Mouse (Mus musculus): ENCODE results near the gene Smagp.
"Not testable (repeated sequence)": the region's sequence is repeated elsewhere in the genome, so short reads cannot be mapped to it uniquely, and the experiment has no call there.

Gene Smagp

DNA sequence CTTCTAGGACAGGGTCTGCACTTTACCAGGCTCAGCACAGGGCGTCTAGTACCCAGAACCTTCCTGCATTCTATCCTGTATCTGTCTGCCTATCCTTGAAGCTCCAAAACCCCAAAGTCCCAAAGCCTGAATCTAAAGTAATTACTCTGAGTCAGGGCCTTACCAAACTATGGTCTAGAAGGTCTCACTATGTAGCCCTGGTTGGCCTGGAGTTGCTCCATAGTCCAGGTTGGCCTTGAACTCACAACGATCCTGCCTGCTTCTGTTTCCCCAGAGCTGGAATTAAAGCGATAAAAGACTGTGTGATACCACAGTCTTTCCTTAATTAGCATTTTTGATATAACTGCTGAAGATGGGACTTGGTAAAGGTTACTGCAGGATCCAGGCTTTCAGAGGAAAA, 12.3 kb downstream of the Smagp start:
- DNase-seq = no peak

DNA sequence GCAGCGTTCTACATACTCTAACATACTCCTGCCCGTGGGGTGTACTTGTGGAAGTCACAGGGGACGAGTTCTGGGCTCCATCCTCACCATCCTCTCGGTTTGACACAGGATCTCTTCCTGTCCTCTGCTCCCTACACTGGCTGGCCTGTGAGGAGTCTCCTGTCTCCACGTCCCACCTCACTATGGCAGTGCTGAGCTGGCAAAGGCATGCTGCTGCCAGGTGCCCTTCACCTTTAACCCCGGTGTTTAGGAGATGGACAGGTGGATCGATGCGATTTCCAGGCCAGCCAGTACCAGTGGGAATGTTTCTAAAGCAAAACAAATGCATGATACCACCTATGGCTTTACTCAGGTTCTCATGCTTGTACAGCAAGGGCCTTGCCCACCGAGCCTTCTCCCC, 13.0 kb downstream of the Smagp start:
- no peak for DNase-seq

DNA sequence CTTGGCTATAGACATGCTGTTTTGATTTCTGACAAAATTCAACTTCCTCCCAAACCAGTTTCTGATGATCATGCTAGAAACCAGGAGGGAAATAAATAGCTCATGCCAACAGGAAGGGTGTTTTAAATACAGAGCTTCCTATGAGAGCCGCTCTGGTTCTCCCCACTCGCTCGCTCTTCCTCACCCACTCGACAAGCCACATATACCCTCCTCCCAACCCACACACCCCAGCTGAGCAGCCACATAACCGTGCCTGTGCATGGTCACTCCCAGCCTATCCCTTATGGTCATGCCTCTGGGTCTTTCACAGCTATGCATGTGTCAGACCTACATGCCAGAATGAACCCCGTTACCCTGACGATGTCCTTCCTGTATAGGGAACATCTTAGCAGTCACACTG, 14.6 kb downstream of the Smagp start:
- no peak for DNase-seq

DNA sequence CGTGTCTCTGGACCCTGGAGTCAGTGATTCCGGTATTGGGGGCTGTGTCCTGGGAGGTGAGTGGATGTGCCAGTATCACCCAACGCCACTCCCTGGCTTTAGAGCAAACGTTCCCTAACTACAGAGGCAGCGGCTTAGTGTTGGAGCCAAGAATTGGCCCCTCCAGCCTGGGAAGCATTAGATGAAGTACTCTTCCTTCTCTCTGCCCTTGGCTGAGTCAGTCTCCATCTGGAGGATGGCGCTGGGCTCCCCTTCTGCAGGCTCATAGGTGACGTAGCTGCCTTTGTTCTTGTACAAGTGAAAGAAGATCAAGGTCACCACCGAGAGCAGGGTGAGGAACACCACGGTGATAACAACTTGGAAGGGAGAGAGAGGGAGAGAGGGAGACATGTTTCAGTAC, 15.1 kb downstream of the Smagp start:
- not testable (repeated sequence) for DNase-seq

DNA sequence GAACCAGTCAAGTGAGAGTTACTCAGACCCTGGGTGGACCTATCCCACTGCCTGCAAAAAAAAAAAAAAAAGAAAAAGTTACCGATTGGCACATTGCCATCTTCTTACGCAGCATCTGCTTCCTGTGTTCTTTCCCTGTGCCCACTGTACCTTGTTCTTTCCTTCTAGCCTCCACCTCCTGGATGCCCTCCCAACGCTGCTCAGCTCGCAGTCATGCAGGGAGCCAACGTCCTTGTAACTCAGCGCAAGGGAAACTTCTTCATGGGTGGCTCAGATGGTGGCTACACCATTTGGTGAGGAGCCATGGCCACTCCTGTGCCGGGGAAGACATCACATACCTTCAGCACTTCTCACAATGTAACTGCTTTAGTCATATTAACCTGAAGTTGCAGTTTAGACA, 17.5 kb downstream of the Smagp start:
- no peak for DNase-seq

DNA sequence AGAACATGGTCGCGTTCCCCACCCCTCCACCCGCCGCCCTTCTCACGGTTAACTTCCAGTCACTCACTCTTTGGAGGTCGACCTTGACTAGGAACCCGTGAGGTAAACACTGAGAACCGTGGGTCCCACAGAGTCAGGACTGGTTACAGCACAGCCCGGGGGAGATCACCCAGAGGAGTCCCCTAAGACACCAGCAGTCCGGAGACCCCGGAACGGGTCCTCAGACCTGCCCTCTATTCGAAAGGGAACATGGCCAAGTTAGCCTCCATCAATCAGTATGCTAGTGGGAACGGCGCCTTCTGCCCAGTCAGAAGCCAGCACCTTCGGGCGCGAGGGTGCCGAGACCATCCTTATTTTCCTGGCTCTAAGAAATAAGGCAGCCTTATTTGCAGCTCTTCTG, 20.5 kb downstream of the Smagp start:
- DNase-seq = no peak

DNA sequence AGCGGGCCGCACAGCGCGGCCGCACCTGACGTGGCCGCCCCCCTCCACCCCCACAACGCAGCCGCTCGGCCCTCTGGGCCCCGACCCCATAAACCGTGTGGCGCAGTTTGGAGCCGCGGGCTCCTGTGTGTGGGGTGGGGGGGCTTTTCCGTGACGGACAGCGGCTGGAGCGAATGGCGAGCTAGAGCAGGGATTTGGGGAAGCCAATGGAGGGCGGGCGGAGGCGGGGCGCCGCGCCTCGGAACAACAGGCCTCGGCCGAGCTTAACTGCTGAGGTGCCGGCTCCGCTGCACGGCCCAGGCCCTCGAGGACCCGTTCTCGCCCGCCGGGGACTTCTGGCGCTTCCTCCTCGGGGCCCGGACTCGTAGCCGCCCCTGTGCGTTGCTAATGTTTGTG, 20.9 kb downstream of the Smagp start:
- peak; percentile 98 for DNase-seq

DNA sequence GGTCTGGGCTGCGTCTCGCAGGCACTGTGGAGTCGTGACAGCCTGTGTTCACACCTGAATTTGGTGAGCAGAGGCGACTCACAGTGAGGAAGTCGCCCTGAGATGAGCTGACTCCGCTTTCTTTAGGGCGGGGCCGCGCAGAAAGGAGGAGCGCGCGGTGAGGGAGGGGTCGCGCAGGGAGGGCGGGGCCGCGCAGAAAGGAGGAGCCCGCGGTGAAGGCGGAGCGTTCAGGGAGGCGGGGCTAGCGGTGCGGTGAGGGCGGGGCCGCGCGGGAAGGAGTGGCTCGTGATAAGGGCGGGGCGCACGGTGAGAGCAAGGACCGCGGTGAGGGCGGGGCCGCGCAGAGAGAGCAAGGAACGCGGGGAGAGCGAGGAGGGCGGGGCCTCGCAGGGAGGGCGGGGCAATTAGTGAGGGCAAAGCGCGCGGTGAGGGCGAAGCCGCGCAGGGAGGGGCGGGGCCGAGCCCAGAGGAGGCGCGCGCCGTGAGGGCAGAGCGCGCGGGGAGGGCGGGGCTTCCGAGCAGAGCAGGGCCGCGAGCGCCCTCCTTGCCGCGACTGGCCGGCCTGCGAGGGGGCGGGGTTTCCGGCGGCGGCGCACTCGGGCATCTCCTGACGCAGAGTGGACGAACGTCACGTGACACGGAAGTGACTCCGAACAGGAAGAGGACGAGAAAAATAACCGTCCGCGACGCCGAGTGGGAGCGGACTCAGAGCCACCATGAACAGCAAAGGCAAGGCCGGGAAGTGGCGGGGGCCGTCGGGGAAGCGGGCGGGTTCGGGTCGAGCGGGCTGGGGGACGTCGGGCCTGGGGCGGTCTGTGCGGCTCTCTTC, 21.5 kb downstream of the Smagp start, which contains the start of gene Dazap2:
Gene Dazap2, plus strand, starts transcription at position 354 of the 829 bp plus-strand sequence.
- DNase-seq = peak; percentile 100

DNA sequence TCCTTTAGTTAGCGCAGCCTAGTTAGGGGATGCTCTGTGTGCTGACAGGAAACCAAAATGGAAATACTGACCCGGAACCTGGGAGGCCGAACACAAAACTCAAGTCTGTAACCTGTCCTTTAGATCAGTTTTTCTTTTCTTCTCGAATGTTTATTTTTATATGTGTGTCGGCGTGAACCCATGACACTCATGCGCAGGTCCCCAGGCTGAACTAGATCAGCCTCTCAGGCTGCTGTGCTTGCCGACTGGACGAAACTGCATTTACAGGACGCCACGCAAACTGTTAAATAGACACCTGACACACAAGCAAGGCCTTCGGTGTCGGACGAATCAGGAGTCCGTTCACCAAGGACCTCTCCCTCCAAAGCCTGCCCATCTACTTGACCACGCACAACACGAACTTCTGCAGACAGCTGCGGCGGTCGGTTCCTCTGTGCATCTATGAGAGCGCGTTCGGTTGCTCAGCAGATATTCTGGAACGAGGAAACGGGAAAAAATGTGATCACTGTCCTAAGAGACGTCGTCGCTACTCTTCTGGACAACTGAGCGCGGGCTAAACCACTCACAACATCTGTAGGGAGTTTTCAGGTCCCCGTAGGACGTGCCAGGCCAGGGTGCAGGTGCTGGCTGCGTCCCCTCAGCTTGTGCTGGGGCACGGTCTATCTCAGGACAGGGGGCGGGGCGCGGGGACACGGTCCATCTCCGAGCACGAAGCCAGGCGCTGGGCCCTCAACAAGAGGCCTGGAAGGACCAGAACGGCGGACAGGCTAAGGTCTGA, 22.3 kb downstream of the Smagp start:
- DNase-seq = no peak

DNA sequence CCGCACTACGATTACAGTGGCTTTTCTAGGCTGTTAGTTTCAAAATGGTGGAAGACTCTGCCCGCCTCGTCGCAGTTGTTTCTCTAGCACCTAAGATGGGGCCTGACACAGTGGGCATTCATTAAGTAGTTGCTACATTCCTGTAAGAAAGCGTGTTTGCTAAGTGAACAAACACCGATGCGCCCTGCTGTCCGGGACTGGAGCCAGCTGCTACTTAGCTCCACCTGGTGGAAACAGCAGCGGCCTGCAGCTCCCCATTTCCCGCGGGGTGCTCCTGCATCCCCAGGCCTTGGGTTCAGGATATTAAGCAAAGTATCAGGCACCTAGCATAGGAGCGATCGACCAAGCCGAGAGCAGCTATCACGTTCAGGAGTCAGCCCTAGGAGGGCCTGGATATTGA, 23.2 kb downstream of the Smagp start:
- DNase-seq = peak; percentile 87

DNA sequence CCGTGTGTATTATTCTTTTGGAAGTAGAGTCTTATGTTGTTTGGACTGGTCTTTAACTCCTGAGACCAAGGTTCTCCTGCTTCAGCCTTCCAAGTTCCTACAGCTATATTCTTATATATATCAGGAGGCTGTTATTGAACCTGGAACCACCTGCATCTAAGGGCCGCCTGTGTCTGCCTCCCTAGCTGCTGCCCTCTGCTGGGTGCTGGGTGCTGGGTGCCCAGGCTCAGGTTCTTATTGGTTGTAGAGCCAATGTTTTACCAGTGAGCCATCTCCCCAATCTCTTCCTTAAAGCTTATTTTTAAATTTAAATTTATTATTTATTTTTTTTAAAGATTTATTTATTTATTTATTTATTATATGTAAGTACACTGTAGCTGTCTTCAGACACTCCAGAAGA, 24.3 kb downstream of the Smagp start:
- peak; percentile 56 for DNase-seq

DNA sequence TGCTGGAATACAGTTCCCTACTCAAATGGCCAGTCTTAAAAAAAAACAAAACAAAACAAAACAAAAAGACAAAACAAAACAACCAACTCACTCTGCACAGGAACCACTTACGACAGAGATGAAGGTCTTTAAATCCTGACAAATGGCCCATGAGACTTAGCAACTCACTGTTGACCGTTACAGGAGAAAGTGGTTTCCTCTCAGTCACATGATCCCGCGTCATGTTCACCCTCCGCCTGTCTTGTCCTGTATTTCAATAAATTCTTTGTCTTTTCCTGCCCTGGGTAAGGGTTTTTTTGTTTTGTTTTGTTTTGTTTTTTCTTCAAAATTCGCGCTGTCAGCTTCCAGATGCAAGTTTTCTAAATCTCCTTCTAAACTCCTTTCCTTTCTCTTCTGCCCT, 24.8 kb downstream of the Smagp start:
- no peak for DNase-seq

DNA sequence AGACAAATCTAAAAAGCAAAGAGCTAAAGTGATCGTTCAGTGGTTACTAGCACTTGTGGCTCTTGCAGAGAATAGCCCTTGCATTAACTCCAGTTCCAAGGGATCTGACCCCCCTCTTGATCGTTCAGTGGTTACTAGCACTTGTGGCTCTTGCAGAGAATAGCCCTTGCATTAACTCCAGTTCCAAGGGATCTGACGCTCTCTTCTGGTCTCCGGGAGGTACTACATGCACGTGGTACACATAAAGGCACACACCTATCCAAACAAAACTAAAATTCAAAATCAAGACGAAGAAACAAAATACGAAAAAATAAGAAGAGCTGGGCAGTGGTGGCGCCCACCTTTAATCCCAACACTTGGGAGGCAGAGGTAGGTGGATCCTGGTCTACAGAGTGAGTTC, 30.1 kb downstream of the Smagp start:
- DNase-seq = not testable (repeated sequence)

DNA sequence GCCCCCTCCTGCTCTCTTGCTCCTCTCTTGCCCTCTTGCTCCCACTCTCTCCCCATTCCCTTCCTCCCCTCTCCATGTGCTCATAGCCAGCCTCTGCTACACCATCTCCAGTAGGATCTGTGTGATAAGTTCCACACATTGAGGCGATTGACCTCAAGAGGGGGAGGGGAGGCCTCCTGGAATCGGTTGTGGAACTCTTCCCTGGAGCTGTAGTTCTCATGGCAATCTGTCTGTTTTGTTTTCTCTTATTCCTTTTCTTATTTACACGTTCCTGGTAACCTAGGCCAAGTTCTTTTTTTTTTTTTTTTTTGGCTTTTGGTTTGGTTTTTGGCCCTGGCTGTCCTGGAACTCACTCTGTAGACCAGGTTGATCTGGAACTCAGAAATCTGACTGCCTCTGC, 35.1 kb downstream of the Smagp start:
- DNase-seq = no peak

DNA sequence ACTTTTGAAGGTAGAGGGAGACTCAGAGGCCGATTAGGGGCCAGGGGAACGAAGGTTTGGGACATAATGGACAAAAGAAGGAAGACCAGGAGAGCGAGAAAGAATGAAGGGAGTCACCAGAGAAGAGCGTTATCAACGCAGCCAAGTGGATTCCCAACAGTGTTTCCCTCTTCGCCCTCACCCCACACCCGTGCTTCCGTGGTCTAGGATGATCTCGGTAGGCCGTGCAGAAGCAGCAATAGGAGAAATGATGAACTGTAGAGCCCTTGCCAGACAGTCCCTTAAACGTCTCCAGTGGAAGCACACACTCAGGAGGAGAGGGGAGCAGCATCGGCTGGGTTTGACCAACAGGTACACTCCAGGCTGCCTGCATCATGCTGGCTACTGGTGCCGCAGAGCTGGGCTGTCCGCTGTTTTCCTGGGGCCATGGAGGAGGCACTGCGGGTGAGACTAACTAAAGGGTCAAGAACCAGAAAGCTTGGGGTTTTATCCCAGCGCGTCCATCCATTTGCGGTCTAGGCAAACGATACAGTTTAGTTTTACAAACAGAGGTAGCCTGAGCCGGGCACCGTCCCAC, 36.0 kb downstream of the Smagp start:
- peak; percentile 33 for DNase-seq

DNA sequence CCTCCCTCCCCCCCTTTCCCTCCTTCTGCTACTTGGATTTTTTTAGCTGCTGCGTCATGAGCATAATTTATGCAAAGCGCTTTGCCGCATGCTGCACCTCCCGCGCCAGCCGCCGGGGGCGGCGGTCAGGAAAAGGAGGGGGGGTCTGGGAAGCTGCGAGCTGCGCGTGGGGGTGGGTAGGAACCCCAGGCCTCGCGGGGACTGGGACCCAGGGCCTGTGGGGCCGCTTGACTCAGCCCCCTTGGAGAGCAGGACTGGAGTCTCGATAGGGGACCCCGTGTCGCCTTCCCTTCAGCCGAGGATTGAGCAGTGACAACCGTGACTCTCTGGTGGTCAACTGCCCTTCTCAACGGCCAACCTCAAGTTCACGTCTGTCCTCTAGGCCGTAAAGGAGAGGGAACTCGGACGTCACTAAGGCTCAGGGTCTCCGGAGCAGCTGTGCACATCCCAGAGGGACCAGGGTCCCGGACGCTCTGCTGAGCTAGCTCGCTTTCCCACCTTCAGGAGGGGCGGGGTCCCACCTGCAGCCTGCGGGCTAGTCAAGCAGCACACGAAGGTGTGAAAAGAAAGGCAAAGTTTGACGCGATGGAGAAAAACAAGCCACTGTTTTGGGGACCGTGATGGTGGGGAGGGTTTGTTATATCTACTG, 36.6 kb downstream of the Smagp start:
- DNase-seq = peak; percentile 89

DNA sequence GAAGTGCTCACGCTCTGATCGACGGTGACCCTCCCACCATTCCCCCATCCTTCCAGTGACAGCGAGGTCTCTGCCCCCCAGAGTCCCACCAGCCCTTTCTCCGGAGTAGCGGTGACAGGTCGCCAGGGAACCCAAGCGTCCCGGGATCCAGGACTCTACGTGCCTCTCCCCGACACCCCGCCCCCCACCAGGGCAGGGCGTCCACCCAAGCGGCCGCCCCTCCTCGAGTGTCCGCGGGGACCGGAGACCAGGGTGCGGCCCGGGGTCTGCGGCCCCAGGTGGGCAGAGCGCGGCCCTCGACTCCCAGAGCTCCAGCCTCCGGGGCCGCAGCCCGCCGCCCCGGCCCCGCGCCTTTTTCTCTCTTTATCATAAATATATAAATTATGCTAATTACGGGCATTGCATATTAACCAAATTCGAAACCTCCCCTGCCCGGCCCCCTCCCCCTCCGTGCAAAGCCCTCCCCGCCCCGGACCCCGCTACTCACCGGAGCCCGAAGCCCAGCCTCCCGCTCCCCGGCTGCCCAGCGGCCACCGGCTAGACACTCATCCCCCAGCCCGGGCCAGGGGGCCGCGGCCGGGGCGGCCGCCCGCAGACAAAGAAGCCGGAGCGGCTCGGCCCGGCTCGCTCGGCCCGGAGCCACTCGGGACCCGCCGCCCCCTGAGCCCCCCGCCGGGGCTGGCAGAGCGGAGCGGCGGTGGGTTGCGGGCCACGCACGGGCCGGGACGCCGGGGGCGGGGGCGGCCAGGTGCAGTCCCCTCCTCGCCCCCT, 37.3 kb downstream of the Smagp start, which contains the start of gene Pou6f1:
Gene Pou6f1, minus strand, starts transcription at position 709 of the 771 bp plus-strand sequence.
- peak; percentile 85 for DNase-seq

DNA sequence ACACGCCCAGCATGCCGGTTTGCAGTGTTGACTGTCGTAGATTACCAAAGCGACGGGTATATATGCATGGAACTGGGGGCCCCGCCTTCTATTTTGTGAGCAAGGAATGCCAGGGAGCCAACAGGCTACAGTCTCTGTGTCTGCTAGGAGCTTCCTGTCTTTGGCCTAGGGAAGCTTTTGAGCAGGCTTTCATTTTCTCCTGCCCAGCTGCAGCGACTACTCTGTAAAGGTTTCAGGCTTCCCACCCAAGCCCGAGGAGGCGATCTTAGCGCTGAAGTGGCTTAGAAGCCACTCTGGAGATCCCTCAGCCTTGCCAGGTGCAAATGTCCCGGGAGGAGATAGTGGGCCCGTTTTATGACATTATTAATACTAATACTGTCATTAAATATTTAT, 37.9 kb downstream of the Smagp start:
- peak; percentile 76 for DNase-seq

DNA sequence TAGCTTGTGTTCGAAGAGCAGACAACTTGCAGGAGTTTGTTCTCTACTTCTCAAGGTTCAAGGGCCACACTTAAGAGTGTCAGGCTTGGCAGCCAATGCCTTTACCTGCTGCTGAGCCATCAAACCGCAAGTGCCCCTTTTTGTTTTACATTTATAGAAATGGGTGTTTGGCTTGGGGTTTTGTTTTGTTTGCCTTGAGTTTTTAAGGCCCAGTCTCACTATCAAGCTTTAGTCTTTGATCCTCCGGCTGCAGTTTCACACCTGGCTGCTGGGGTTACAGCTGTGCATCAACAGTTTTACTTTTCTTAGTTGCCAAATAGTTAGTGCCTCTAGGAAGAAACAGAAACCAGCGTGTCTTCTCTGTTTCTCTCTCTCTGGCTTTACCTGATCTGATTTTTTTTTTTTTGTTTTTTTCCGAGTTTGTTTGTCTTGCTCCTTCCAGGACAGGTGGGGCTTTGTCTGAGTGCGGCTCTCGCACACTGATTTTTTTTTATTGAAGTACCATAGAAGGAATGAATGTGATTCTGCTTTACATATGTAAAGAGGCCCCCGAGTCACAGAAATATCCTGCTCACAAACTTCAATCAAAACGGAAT, 38.4 kb downstream of the Smagp start:
- no peak for DNase-seq

DNA sequence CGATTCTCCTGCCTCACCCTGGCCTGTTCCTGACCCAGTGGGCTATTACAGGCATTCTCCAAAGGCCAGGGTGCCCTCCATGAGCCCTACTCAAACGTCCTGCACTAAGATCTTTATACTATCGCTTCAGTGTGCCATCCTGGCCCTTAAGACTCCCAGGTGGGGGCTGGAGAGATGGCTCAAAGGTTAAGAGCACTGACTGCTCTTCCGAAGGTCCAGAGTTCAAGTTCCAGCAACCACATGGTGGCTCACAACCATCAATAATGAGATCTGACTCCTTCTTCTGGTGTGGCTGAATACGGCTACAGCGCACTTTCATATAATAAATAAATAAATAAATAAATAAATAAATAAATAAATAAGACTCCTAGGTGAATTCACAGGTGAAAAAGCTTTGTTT, 43.9 kb downstream of the Smagp start:
- DNase-seq = no peak

DNA sequence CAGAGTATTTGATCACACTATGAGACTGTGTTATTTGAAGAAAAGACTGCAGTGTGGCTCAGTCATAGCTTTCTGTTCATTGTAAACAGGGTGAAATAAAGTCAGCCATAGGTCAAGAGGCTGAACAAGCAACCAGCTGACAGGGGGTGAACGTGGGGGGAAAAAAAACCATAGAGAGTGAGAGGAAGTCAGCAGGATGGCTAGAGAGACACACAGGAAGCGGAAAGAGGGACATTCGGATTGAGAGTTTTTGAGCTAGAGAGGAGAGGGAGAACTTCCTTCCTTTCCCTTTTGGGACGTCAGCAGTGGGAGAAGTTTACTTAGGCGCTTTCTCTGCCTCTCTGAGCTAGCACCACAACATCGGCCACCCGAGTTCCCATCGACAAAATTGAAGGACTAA, 46.3 kb downstream of the Smagp start:
- no peak for DNase-seq

DNA sequence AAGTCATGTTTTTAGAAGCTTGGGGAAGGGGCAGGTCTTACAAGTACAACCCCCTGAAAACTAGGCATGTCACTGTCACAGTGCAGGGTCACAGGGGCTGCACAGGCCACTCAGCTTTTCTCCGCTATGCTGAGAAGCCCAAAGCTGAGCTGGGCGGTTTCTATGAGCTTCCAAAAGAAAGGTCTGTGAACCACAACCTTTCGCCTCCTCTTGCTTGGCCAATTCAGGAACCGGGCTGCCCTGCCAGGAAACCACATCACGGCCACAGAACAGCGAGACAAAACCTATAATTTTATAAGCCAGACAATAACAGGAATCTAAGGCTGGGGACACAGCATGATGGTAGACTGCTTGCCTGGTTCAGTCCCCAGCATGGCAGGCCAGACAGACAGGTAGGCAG, 48.4 kb downstream of the Smagp start:
- DNase-seq = no peak
